Mouse (Mus musculus): ENCODE results near the gene Inhba. TPM values are rescaled to one million over a fixed set of nuclear protein-coding genes. Genes with fewer than 3 reads are reported as not detected.

Inhba gene
- polyA plus RNA-seq, 1 experiment, result 0.74 TPM

GRCm38 (mm10) chr13:16009766-16010465 is 1.7 kb upstream of the Inhba start:
- Histone ChIP-seq H3K4me1 (ENCODE audit: control insufficient read depth, insufficient read depth, low read length) (no peaks in the 10 kb centered on the region), H3K27ac (ENCODE audit: insufficient read depth, low read depth, low read length) (no peak overlapping the region), H3K4me3 (ENCODE audit: insufficient read depth, low read length) (no peak overlapping the region)
- no peak for TF ChIP-seq CTCF (IDR thresholded peaks at IDR 0.05; ENCODE audit: low read depth, low read length)
- no peak for TF ChIP-seq POLR2A (IDR thresholded peaks at IDR 0.05; ENCODE audit: borderline replicate concordance, low read depth, low read length)

- H3K4me3 ChIP-seq (ENCODE audit: insufficient read depth, low read length), result no peak overlapping the region
- H3K27ac ChIP-seq (ENCODE audit: insufficient read depth, low read depth, low read length), result no peak overlapping the region
- TF ChIP-seq POLR2A (IDR thresholded peaks at IDR 0.05; ENCODE audit: borderline replicate concordance, low read depth, low read length), result no peak
- no peak for TF ChIP-seq CTCF (IDR thresholded peaks at IDR 0.05; ENCODE audit: low read depth, low read length)
- H3K4me1 ChIP-seq (ENCODE audit: control insufficient read depth, insufficient read depth, low read length), result no peaks in the 10 kb centered on the region
These were observed 1.1 kb upstream of the Inhba start for GRCm38 (mm10) chr13:16010586-16010985.

- TF ChIP-seq CTCF (IDR thresholded peaks at IDR 0.05; ENCODE audit: low read depth, low read length), result no peak
- TF ChIP-seq POLR2A (IDR thresholded peaks at IDR 0.05; ENCODE audit: borderline replicate concordance, low read depth, low read length), result no peak
- Histone ChIP-seq H3K4me1 (ENCODE audit: control insufficient read depth, insufficient read depth, low read length) (no peaks in the 10 kb centered on the region), H3K27ac (ENCODE audit: insufficient read depth, low read depth, low read length) (no peak overlapping the region), H3K4me3 (ENCODE audit: insufficient read depth, low read length) (peak overlapping the region; percentile 74)
These were observed 714 bp downstream of the Inhba start for GRCm38 (mm10) chr13:16012243-16012887.

- Histone ChIP-seq H3K4me3 (ENCODE audit: insufficient read depth, low read length) (no peak overlapping the region), H3K27ac (ENCODE audit: insufficient read depth, low read depth, low read length) (no peak overlapping the region), H3K4me1 (ENCODE audit: control insufficient read depth, insufficient read depth, low read length) (no peaks in the 10 kb centered on the region)
- no peak for TF ChIP-seq POLR2A (IDR thresholded peaks at IDR 0.05; ENCODE audit: borderline replicate concordance, low read depth, low read length)
- TF ChIP-seq CTCF (IDR thresholded peaks at IDR 0.05; ENCODE audit: low read depth, low read length), result no peak
These were observed 2.5 kb downstream of the Inhba start for GRCm38 (mm10) chr13:16014166-16014565.

- H3K4me3 ChIP-seq (ENCODE audit: insufficient read depth, low read length), result no peak overlapping the region
- H3K27ac ChIP-seq (ENCODE audit: insufficient read depth, low read depth, low read length), result no peak overlapping the region
- no peak for TF ChIP-seq POLR2A (IDR thresholded peaks at IDR 0.05; ENCODE audit: borderline replicate concordance, low read depth, low read length)
- no peak for TF ChIP-seq CTCF (IDR thresholded peaks at IDR 0.05; ENCODE audit: low read depth, low read length)
- H3K4me1 ChIP-seq (ENCODE audit: control insufficient read depth, insufficient read depth, low read length), result no peaks in the 10 kb centered on the region
These were observed 4.9 kb downstream of the Inhba start for GRCm38 (mm10) chr13:16016506-16016905.

GRCm38 (mm10) chr13:16017338-16017737 is 5.7 kb downstream of the Inhba start:
- no peak overlapping the region for H3K4me3 ChIP-seq (ENCODE audit: insufficient read depth, low read length)
- no peak for TF ChIP-seq POLR2A (IDR thresholded peaks at IDR 0.05; ENCODE audit: borderline replicate concordance, low read depth, low read length)
- TF ChIP-seq CTCF (IDR thresholded peaks at IDR 0.05; ENCODE audit: low read depth, low read length), result no peak
- H3K27ac ChIP-seq (ENCODE audit: insufficient read depth, low read depth, low read length), result no peak overlapping the region
- H3K4me1 ChIP-seq (ENCODE audit: control insufficient read depth, insufficient read depth, low read length), result no peaks in the 10 kb centered on the region

- H3K27ac ChIP-seq (ENCODE audit: insufficient read depth, low read depth, low read length), result no peak overlapping the region
- no peak overlapping the region for H3K4me3 ChIP-seq (ENCODE audit: insufficient read depth, low read length)
- no peak for TF ChIP-seq POLR2A (IDR thresholded peaks at IDR 0.05; ENCODE audit: borderline replicate concordance, low read depth, low read length)
- TF ChIP-seq CTCF (IDR thresholded peaks at IDR 0.05; ENCODE audit: low read depth, low read length), result no peak
- no peaks in the 10 kb centered on the region for H3K4me1 ChIP-seq (ENCODE audit: control insufficient read depth, insufficient read depth, low read length)
These were observed 6.1 kb downstream of the Inhba start for GRCm38 (mm10) chr13:16017777-16018176.

GRCm38 (mm10) chr13:16018807-16019510 is 7.3 kb downstream of the Inhba start:
- Histone ChIP-seq H3K4me1 (ENCODE audit: control insufficient read depth, insufficient read depth, low read length) (no peaks in the 10 kb centered on the region), H3K27ac (ENCODE audit: insufficient read depth, low read depth, low read length) (no peak overlapping the region), H3K4me3 (ENCODE audit: insufficient read depth, low read length) (no peak overlapping the region)
- TF ChIP-seq CTCF (IDR thresholded peaks at IDR 0.05; ENCODE audit: low read depth, low read length), result no peak
- no peak for TF ChIP-seq POLR2A (IDR thresholded peaks at IDR 0.05; ENCODE audit: borderline replicate concordance, low read depth, low read length)

- H3K27ac ChIP-seq (ENCODE audit: insufficient read depth, low read depth, low read length), result no peak overlapping the region
- no peaks in the 10 kb centered on the region for H3K4me1 ChIP-seq (ENCODE audit: control insufficient read depth, insufficient read depth, low read length)
- TF ChIP-seq CTCF (IDR thresholded peaks at IDR 0.05; ENCODE audit: low read depth, low read length) (no peak), POLR2A (IDR thresholded peaks at IDR 0.05; ENCODE audit: borderline replicate concordance, low read depth, low read length) (no peak)
- no peak overlapping the region for H3K4me3 ChIP-seq (ENCODE audit: insufficient read depth, low read length)
These were observed 9.0 kb downstream of the Inhba start for GRCm38 (mm10) chr13:16020659-16021058.

GRCm38 (mm10) chr13:16021181-16021580 is 9.5 kb downstream of the Inhba start:
- TF ChIP-seq CTCF (IDR thresholded peaks at IDR 0.05; ENCODE audit: low read depth, low read length) (no peak), POLR2A (IDR thresholded peaks at IDR 0.05; ENCODE audit: borderline replicate concordance, low read depth, low read length) (no peak)
- Histone ChIP-seq H3K4me3 (ENCODE audit: insufficient read depth, low read length) (no peak overlapping the region), H3K4me1 (ENCODE audit: control insufficient read depth, insufficient read depth, low read length) (no peaks in the 10 kb centered on the region), H3K27ac (ENCODE audit: insufficient read depth, low read depth, low read length) (no peak overlapping the region)

All from bone marrow macrophage, adult 2 months (primary cell).